17 mouse cellular contexts compared by ENCODE assay signal in genomic region chr10:99029844-99030243, GRCm38 (mm10).
"Had no signal": no experiment of that assay in that cellular context is flagged by ENCODE, and none has a peak within 500 bp of the region (broad histone marks: within the 10 kb centered on the region; RNA-seq: fewer than 3 reads in every experiment).

No protein-coding gene starts in this region.

- H3K4me1 ChIP-seq: limb, embryonic 10.5 days; limb, embryonic 13.5 days; midbrain, embryonic 12.5 days; midbrain, embryonic 15.5 days; neural tube, embryonic 12.5 days; neural tube, embryonic 15.5 days had no signal

- ATAC-seq: intestine, postnatal 0 days; lung, postnatal 0 days; midbrain, embryonic 15.5 days had no signal

- H3K27ac ChIP-seq: kidney, postnatal 0 days; limb, embryonic 10.5 days; limb, embryonic 13.5 days; liver, embryonic 13.5 days; macrophage; midbrain, embryonic 12.5 days; midbrain, embryonic 15.5 days; neural tube, embryonic 12.5 days; neural tube, embryonic 15.5 days had no signal

- DNase-seq: kidney, adult 2 months; kidney, postnatal 25 days; liver; liver, embryonic 13.5 days; lung, embryonic 14.5 days; thymus, adult 18-20 months; thymus, postnatal 36 days had no signal

- H3K36me3 ChIP-seq: midbrain, embryonic 12.5 days; midbrain, embryonic 15.5 days had no signal

- H3K27me3 ChIP-seq: limb, embryonic 13.5 days; liver, embryonic 13.5 days; midbrain, embryonic 12.5 days; midbrain, embryonic 15.5 days; neural tube, embryonic 12.5 days; neural tube, embryonic 15.5 days had no signal

- H3K9ac ChIP-seq: limb, embryonic 13.5 days; liver, embryonic 13.5 days; lung, embryonic 14.5 days; midbrain, embryonic 12.5 days; midbrain, embryonic 15.5 days; neural tube, embryonic 12.5 days; neural tube, embryonic 15.5 days had no signal

- H3K4me3 ChIP-seq: limb, embryonic 10.5 days; limb, embryonic 13.5 days; liver, embryonic 13.5 days; midbrain, embryonic 12.5 days; midbrain, embryonic 15.5 days; neural tube, embryonic 12.5 days; neural tube, embryonic 15.5 days had no signal

- H3K9me3 ChIP-seq: limb, embryonic 10.5 days; limb, embryonic 13.5 days; liver, embryonic 13.5 days; midbrain, embryonic 12.5 days; midbrain, embryonic 15.5 days; neural tube, embryonic 12.5 days; neural tube, embryonic 15.5 days had no signal

- H3K4me2 ChIP-seq: limb, embryonic 13.5 days; liver, embryonic 13.5 days; lung, embryonic 14.5 days; midbrain, embryonic 12.5 days; midbrain, embryonic 15.5 days; neural tube, embryonic 12.5 days; neural tube, embryonic 15.5 days had no signal
